Mouse (Mus musculus): ENCODE results near the gene Tmem206. TPM values are rescaled to one million over a fixed set of nuclear protein-coding genes. Genes with fewer than 3 reads are reported as not detected.

Gene Tmem206
- total RNA-seq, 2 experiments from 2014 or later: 8.4 to 8.6 TPM

DNA sequence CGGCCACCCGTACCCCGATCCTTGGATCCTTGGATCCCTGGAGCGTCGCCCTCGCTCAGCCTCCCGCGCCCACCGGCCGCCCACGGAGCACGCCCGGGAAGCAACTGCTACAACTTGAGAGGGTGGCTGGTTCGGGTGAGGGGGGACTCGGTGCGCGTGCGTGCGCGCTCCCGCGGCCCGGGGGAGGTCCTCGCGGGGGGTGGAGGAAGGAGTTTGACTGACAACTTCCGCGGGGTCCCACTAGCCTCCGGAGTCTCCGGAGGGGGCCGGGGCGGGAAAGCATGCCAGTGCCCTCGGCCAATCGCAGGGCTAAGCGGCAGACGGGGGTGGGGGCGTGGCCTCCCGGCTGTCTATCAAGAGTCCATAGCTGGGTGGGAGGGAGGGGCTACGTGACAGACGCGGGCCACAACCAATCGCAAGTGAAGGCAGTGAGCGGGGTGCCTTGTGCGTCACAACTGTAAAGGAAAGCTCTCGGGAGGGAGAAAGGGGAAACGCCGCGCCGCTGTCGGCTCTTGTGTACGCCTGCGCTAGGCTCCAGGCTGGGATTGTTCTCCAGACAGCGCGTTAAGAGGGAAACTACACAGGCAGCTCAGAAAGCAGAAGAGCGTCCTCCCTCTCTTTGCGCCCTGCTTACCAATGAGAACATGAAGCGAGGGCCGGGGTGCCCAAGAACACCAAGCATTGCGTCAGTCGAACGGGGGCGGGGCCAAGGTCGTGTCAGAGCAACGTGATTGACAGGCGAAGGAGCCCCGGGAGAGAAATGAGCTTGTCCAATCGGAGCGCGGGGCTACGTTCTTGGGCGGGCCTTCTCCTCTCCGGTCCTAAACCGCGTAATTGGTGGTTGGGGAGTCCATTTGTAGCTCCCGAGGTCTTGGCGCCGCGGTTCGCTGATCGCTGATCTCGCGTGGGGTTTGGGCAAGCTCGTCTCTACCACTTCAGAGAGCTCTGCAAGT, 71.5 kb downstream of the Tmem206 start:
- DNase-seq (ENCODE audit: low spot score in 2 of 2): peak; percentile 98 to 100

Other genes starting within 250 kb of the Tmem206 start
- gene Batf3, start 228.1 kb upstream of the Tmem206 start, total RNA-seq (2021): 1 to 10 TPM; 1.2 to 2.3 TPM
- not detected for gene Fam71a, start 161.1 kb upstream of the Tmem206 start, total RNA-seq (2021)
- 1 to 10 TPM; 1.6 to 1.7 TPM for gene Atf3, start 107.9 kb upstream of the Tmem206 start, total RNA-seq (2021)
- 10 to 100 TPM; 72.9 to 74.4 TPM for gene Nenf, start 7.7 kb upstream of the Tmem206 start, total RNA-seq (2021)
- 10 to 100 TPM; 74.6 to 79.3 TPM for gene Ppp2r5a, start 77.4 kb downstream of the Tmem206 start, total RNA-seq (2021)
- under 1 TPM; 0.41 to 0.92 TPM for gene Dtl, start 249.6 kb downstream of the Tmem206 start, total RNA-seq (2021)
- 10 to 100 TPM; 20.7 to 23.2 TPM for gene Ints7, start 249.7 kb downstream of the Tmem206 start, total RNA-seq (2021)